Mouse (Mus musculus) limb, embryonic 10.5 days (tissue): ENCODE measurements around the gene Clps. TPM values are rescaled to one million over a fixed set of nuclear protein-coding genes. Genes with fewer than 3 reads are reported as not detected.

Experiments used
- DNase-seq: peaks from one replicate; pipeline ENCODE4 v3.0.0-alpha.2; 2017; ENCODE audit warnings: low spot score
- H3K27ac ChIP-seq: fragments of 300-500 bp; sonication (generic); 2 replicates; pipeline ENCODE4 v1.5.1; 2016; ENCODE audit warnings: mild to moderate bottlenecking
- H3K27me3 ChIP-seq: fragments of 300-500 bp; sonication (generic); 2 replicates; pipeline ENCODE4 v1.6.1; 2016; ENCODE audit warnings: low read depth, mild to moderate bottlenecking; ENCODE audit not compliant: poor library complexity, severe bottlenecking
- H3K36me3 ChIP-seq: fragments of 300-500 bp; sonication (generic); 2 replicates; pipeline ENCODE4 v1.6.1; 2016; ENCODE audit warnings: mild to moderate bottlenecking, moderate library complexity
- H3K4me1 ChIP-seq: fragments of 300-500 bp; sonication (generic); 2 replicates; pipeline ENCODE4 v1.6.1; 2016
- H3K4me3 ChIP-seq: fragments of 300-500 bp; sonication (generic); 2 replicates; pipeline ENCODE4 v1.5.1; 2016; ENCODE audit warnings: mild to moderate bottlenecking, moderate library complexity
- H3K9me3 ChIP-seq: fragments of 300-500 bp; sonication (generic); replicated peaks from 2 replicates; pipeline ENCODE4 v1.6.1; 2016; ENCODE audit warnings: mild to moderate bottlenecking
- WGBS: fragments of 180-500 bp; shearing (Covaris S2); methylation state at CpG from one replicate; pipeline ENCODE4 v1.1.7; 2016; 5-methylcytosine and 5-hydroxymethylcytosine counted together
- polyA plus RNA-seq: library from polyadenylated mRNA; unstranded; fragments of >200 nt; fragmentation: Nextera tagmentation; extraction: Ambion mirVana; gene quantifications from 2 replicates; pipeline ENCODE4 v1.2.1, GENCODE M21; 2016

The Clps gene
- polyA plus RNA-seq, result not detected in 2 replicates

DNA sequence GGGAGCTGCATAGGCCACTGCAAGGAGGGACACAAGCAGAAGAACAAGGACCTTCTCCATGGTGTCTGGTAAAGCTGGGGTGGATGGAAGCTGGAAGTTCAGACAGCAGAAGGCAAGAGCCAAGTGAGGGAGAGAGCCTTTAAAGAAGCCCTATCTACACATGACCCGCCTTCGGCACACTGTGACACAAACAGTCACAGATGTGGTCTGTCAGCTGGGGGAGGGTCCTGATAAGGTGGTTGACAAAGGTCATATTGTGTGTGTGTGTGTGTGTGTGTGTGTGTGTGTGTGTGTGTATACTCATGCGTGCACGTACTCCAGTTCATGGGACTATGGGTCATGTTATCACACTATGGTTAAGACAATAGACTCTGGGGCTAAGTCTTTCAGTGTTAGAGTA, at the start of gene Clps:
Clps (minus strand) TSS at position 169 of the 400 bp plus-strand sequence.
- H3K27ac ChIP-seq, result 0 out of 2 replicates have a peak within 1 kb of the TSS, but pooled peaks have one; percentile 12
- peaks cover 48% of the 10 kb centered on the region for H3K4me1 ChIP-seq
- H3K36me3 ChIP-seq, result no peaks in the 10 kb centered on the region
- no peak within 1 kb of the TSS for H3K4me3 ChIP-seq
- no peaks in the 10 kb centered on the region for H3K9me3 ChIP-seq
- WGBS, result 90% methylated on average over 4 of the region's 4 CpGs
- no peaks in the 10 kb centered on the region for H3K27me3 ChIP-seq
- DNase-seq, result no peak

DNA sequence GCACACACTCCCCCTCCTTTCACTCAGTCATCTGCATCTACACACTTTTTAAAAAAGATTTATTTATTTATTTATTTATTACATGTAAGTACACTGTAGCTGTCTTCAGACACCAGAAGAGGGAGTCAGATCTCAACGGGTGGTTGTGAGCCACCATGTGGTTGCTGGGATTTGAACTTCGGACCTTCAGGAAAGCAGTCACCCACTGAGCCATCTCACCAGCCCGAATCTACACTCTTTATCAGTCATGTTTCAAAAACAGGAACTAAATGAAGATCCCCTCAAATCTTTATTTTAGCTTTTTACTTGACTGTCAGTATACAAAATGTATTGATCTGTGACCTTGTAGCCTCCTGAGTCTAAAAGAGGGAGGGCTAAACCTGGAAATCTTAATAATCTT, 49.0 kb upstream of the Clps start:
- 90% methylated on average over 3 of the region's 3 CpGs for WGBS
- H3K36me3 ChIP-seq, result peaks cover 69% of the 10 kb centered on the region

DNA sequence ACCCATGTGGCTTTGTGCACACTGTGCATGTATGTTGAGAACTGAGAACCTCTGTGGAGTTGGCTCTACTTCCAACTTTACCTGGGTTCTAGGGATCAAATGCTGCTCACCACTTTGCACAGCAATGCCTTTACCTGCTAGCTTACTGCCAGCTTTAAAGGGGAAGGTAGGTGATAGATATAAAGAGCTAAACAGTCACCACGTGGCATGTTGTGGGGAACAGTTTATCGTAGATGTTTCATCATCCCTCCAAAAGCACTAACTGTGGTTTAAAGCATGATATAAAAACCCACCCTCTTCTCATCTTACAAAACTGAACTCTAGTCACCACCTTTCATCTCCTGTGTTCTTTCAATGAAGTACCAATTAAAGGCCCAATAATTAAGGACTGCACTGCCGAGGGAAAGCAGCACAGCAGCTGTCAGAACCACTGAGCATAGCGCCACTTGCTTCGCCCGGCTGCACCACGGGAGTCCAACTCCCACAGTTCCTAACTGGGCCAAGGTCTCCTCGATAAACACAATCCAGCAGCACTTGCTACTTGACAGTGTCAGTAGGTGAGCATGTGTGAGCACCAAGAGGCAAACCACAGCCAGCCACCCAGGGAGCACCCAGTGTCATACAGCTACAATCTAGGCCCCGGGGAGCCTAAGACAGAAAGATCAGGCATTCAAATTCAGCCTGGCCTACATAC, 41.1 kb upstream of the Clps start:
- DNase-seq, result no peak

More for the DNA sequence above, 49.0 kb upstream of the Clps start:
- DNase-seq, result no peak
- H3K27me3 ChIP-seq, result no peaks in the 10 kb centered on the region
- no peaks in the 10 kb centered on the region for H3K4me1 ChIP-seq
- H3K9me3 ChIP-seq, result no peaks in the 10 kb centered on the region
- H3K27ac ChIP-seq, result no peak overlapping the region
- H3K4me3 ChIP-seq, result no peak overlapping the region

DNA sequence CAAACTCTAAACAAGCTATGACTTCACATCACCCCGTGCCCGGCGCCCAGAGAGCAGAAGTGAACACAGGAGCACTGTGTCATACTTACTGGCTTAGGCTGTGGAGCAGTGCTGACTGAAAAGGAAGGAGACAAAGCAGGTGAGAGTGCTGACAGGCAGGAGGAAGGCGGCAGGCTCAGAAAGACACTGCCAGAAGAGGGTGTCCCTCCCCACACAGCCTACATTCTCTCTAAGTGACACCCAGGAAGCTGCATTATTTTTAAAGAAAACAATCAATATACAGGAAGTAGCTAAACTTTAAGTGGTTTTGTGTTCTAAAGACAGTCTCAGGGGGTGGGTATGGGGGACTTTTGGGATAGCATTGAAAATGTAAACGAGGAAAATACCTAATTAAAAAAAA, 40.2 kb upstream of the Clps start:
- 91% methylated on average over 5 of the region's 5 CpGs for WGBS
- no peaks in the 10 kb centered on the region for H3K27me3 ChIP-seq
- no peaks in the 10 kb centered on the region for H3K4me1 ChIP-seq
- H3K36me3 ChIP-seq, result peaks cover 98% of the 10 kb centered on the region
- DNase-seq, result no peak
- H3K27ac ChIP-seq, result no peak overlapping the region
- H3K9me3 ChIP-seq, result no peaks in the 10 kb centered on the region
- H3K4me3 ChIP-seq, result no peak overlapping the region

More for the DNA sequence above, 41.1 kb upstream of the Clps start:
- Histone ChIP-seq H3K9me3 (no peaks in the 10 kb centered on the region), H3K27me3 (no peaks in the 10 kb centered on the region), H3K27ac (no peak overlapping the region), H3K36me3 (peaks cover 98% of the 10 kb centered on the region), H3K4me1 (no peaks in the 10 kb centered on the region), H3K4me3 (no peak overlapping the region)
- 92% methylated on average over 9 of the region's 9 CpGs for WGBS

DNA sequence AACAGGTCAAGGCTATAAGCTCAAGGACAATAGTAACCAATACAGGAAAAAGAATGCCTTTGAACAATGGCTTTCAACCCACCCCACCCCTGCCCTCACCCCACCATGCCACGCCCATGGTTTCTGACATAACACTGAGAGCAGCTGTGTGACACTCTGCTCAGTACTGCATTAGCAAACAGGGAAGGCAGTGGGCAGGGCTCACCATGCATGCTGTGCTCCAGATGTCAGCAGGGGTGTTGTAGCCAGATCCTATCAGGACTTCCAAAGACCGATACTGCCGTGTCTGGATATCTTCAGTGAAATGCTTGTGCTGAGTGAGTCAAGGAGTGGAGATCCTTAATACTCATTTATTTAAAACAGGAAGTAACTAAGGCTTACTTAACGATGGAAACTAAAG, 33.4 kb upstream of the Clps start:
- Histone ChIP-seq H3K4me1 (no peaks in the 10 kb centered on the region), H3K36me3 (peaks cover 95% of the 10 kb centered on the region), H3K27ac (no peak overlapping the region), H3K9me3 (no peaks in the 10 kb centered on the region), H3K27me3 (no peaks in the 10 kb centered on the region), H3K4me3 (no peak overlapping the region)
- no peak for DNase-seq
- 74% methylated on average over 4 of the region's 4 CpGs for WGBS

DNA sequence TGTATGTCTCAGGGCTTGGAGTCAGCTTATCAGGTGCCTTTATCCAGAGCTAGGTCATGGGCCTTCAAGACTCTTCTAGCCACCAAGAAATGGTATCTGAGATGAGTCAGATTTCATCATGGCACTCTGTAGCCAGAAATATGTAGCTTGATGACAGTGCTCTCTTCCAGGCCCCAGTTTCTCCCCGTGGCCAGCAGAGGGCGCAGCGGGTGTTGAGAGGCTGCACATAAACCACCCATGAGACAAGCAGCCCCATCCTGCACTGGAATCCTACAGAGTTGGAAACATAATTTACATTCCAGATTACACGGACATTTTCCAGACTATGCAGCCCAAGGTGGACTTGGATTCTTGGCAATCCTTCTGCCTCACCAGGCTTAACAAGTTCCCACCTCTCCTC, 32.4 kb upstream of the Clps start:
- DNase-seq, result peak; percentile 88
- no peaks in the 10 kb centered on the region for H3K9me3 ChIP-seq
- H3K4me1 ChIP-seq, result no peaks in the 10 kb centered on the region
- 25% methylated on average over 4 of the region's 4 CpGs for WGBS
- no peaks in the 10 kb centered on the region for H3K27me3 ChIP-seq
- H3K27ac ChIP-seq, result no peak overlapping the region
- peaks cover 95% of the 10 kb centered on the region for H3K36me3 ChIP-seq
- no peak overlapping the region for H3K4me3 ChIP-seq

DNA sequence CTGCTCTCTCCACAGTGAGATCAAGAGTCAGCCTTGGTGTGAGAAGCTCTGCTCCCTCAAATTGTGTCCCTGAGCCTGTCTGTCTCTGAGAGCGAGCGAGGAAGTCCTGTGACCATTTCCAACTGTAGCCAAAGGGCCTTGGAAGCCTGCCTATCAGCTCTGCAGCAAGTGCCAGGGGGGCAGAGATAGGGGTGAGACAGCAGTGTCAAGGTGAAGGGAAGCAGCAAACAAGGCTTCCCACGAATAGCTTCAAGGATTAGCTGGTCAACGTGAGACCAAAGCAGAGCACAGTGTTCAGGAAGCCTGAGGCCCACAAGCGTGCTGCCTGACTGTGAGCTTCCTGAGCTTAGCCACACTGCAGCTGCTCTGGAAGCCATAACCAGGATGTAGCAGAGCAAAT, 30.9 kb upstream of the Clps start:
- H3K9me3 ChIP-seq, result no peaks in the 10 kb centered on the region
- 91% methylated on average over 5 of the region's 5 CpGs for WGBS
- H3K27ac ChIP-seq, result no peak overlapping the region
- DNase-seq, result no peak
- no peak overlapping the region for H3K4me3 ChIP-seq
- peaks cover 95% of the 10 kb centered on the region for H3K36me3 ChIP-seq
- no peaks in the 10 kb centered on the region for H3K4me1 ChIP-seq
- H3K27me3 ChIP-seq, result no peaks in the 10 kb centered on the region

DNA sequence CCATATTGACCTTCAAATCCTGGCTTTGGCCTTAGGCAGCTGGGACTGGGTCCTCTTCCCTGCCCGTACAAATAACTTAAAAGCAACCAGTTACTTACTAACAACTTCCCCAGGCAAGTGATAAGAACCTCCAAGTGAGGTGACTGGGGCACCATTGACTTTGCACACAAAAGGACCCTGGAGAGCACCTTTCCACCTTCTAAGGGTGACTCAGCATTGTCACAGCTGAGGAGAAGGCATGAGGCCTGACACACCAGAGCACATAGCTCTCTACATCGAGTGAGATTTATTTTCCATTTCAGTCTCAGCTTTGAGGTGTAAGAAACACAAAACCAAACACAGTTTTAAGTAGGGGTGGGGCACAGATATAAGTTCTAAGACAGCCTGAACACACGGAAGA, 30.0 kb upstream of the Clps start:
- H3K9me3 ChIP-seq, result no peaks in the 10 kb centered on the region
- WGBS, result 90% methylated on average over 3 of the region's 3 CpGs
- no peak overlapping the region for H3K27ac ChIP-seq
- no peaks in the 10 kb centered on the region for H3K4me1 ChIP-seq
- H3K4me3 ChIP-seq, result no peak overlapping the region
- peaks cover 93% of the 10 kb centered on the region for H3K36me3 ChIP-seq
- no peaks in the 10 kb centered on the region for H3K27me3 ChIP-seq
- no peak for DNase-seq

DNA sequence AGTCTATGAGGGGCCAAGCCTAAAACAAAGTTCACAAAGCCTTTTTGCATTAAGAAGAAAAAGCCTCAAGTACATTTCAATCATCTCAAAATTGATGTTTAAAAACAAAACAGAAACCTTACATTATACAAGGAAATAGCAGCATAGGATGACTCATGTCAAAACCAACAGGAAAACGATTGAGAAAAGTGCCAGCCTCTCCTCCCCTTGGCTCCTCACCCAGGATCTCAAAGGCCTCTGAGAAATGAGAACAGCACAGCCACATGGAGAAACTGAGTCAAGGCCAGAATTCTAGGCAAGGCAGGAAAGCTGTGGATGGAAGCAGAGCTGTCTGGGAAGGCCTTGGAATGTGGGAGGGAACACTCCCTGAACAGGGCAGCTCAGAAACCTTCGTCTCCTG, 28.0 kb upstream of the Clps start:
- peaks cover 76% of the 10 kb centered on the region for H3K36me3 ChIP-seq
- H3K4me1 ChIP-seq, result no peaks in the 10 kb centered on the region
- DNase-seq, result no peak
- no peaks in the 10 kb centered on the region for H3K9me3 ChIP-seq
- no peak overlapping the region for H3K27ac ChIP-seq
- 95% methylated on average over 2 of the region's 2 CpGs for WGBS
- no peaks in the 10 kb centered on the region for H3K27me3 ChIP-seq
- no peak overlapping the region for H3K4me3 ChIP-seq

DNA sequence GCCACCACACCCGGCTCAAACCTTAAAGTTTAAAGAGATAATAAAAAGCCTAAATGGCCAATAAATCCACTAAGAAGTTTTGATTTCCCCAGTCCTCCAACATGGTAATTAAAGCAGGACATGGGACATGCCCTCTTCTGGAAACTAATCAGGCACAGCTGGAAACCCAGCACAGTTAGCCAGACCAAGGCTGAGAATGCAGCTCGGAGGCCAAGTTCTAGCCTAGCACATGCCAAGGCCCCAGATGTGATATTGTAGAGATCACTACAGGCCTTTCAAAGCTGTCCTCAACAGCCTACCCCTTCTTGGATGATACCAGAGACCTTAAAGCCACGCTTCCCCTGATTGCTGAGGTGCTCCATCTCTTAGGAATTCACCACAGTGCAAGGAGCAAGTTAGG, 25.9 kb upstream of the Clps start:
- DNase-seq, result no peak
- Histone ChIP-seq H3K27me3 (no peaks in the 10 kb centered on the region), H3K36me3 (peaks cover 55% of the 10 kb centered on the region), H3K4me3 (no peak overlapping the region), H3K27ac (no peak overlapping the region), H3K4me1 (no peaks in the 10 kb centered on the region), H3K9me3 (no peaks in the 10 kb centered on the region)
- WGBS, result 76% methylated on average over 3 of the region's 3 CpGs

DNA sequence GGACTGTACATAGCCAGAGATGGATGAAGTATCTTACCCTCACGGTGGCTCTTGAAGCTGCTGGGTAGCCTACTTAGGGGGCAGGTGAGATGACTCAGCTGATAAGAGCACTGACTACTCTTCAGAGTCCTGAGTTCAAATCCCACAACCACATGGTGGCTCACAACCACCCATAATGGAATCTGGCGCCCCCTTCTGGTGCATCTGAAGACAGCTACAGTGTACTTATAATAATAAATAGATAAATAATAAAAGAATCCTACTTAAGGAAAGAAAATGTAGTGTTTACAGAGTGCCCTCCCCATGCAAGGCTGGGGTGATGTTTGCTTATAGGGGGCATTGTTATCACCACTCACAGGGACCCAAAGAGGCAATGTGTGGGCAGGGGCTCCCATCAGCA, 20.5 kb upstream of the Clps start:
- Histone ChIP-seq H3K9me3 (no peaks in the 10 kb centered on the region), H3K27me3 (0 out of 2 replicates have a peak, but pooled peaks cover under 1% of the 10 kb centered on the region), H3K27ac (no peak overlapping the region), H3K36me3 (peaks cover 4% of the 10 kb centered on the region; the same call in 1 of the 2 replicates), H3K4me3 (no peak overlapping the region), H3K4me1 (peaks cover 5% of the 10 kb centered on the region; the same call in 1 of the 2 replicates)
- no peak for DNase-seq
- 62% methylated on average over 2 of the region's 2 CpGs for whole genome bisulfite sequencing

DNA sequence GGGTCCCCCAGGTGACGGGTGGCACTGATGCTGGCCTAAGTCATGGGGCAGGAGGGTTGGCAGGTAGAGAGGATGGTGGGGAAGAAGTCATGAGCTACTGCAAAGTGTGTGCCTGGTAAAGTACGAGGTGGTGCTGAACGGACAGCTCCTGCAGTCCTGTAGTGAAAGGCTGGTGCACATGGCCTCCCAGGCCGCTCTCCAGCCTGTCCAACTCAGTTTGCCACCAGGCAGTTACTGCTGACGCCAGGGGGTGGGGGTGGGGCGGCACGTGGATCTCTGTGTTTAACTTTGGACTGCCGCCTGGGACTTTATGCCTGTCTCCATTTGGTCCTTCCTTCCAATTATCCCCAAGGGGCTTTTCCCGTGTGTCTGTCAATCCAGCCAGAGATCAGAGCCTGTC, 19.8 kb upstream of the Clps start:
- no peak overlapping the region for H3K27ac ChIP-seq
- H3K9me3 ChIP-seq, result no peaks in the 10 kb centered on the region
- H3K36me3 ChIP-seq, result no peaks in the 10 kb centered on the region
- H3K4me3 ChIP-seq, result no peak overlapping the region
- H3K27me3 ChIP-seq, result 0 out of 2 replicates have a peak, but pooled peaks cover 6% of the 10 kb centered on the region
- peak; percentile 94 for DNase-seq
- H3K4me1 ChIP-seq, result peaks cover 11% of the 10 kb centered on the region
- WGBS, result 2% methylated on average over 9 of the region's 9 CpGs

DNA sequence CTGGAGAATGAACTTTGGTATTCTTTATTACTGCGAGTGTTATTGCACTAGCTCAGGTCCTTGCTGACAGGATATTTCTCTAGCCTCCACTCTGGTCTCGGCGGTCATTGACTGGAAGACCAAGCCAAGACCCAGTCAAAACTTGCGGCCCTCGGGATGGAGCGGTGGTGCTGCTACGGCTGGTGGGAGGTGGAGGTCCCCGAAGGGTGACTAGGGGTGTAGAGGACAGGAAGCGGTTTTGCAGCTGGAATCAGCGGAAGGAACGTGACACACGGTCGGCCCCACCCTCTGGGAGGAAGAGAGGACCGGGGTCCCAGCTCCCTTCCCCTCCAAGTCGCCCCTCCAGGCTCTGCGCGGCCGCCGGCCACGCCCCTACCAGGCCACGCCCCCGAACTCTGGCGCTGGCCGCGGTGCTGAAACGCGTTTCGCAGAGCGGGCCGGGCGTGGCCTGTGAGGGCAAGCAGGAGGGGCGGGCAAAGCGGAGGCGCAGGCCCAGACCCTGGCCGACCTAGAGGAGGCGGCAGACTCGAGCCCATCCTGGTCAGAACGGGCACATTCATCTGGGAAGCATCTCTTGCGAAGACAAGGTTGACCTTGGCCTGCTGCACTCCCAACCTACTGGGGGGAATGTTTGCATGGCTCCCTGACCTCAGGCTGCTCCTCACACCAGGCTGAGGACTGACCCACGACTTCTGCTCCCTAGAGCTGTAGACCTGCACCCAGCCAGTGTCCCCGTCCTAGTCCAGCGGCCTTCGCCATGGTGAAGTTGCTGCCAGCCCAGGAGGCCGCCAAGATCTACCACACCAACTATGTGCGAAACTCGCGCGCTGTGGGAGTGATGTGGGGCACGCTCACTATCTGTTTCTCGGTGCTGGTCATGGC, 14.9 kb upstream of the Clps start, which contains the start of gene Lhfpl5:
Lhfpl5 (plus strand) TSS at position 398 of the 882 bp plus-strand sequence.
- no peaks in the 10 kb centered on the region for H3K36me3 ChIP-seq
- peak within 1 kb of the TSS; percentile 33 for H3K4me3 ChIP-seq
- WGBS, result 16% methylated on average over 50 of the region's 50 CpGs

More for the DNA sequence above, 14.9 kb upstream of the Clps start, which contains the start of gene Lhfpl5:
- Histone ChIP-seq H3K4me1 (peaks cover 11% of the 10 kb centered on the region), H3K9me3 (no peaks in the 10 kb centered on the region), H3K27me3 (peaks cover 6% of the 10 kb centered on the region; the same call in 1 of the 2 replicates), H3K27ac (no peak within 1 kb of the TSS)
- DNase-seq, result peak; percentile 92
